Mouse (Mus musculus): ENCODE data around the gene Fam118b.
A peak's percentile ranks its signal among the peaks of the same experiment; 100 is the strongest.

The Fam118b gene

DNA sequence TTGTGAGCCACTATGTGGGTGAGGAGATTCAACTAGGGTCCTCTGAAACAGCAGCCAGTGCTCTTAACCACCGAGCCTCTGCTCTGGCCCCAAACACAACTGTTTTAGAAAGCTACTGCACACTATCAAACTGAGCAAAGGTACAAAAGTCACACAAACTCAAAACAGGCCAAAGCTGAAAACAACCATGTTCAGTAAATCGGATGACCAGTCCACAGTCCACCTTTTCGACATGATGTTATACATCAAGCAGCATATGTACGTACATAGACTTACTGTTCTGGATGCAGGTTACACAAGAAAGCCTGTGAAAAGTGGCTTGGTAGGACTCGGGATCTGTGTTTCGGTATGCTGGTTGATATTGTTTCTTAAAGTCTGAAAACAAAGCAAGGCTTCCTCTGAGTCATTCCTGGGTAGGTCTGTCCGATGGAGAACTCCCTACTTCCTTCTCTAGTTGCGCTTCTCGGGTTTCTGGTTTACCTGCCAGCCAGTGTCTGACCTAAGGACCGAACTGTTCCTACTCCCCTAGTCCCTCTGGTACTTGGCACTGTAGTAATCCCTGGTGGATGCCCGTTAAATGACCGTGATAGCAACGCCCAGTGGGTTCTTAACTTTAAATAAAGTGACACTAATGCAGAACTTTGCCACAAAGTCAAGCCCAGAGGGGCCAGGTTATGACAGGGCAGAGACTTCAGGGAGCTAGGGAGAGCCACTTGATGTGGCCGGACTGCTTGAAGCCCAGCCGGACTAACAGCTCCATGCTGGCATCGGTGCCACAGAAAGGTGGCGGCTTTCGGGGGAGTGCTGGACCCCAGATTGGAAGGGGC, 68.4 kb downstream of the Fam118b start:
- Histone ChIP-seq H3K36me3 (ENCODE audit: insufficient read depth, low read length) (peaks cover 7% of the 10 kb centered on the region), H3K27me3 (ENCODE audit: insufficient read depth, low read length) (peaks cover 24% of the 10 kb centered on the region), H3K4me1 (replicated peaks; ENCODE audit: low read depth, low read length) (peaks cover 15% of the 10 kb centered on the region), H3K4me3 (replicated peaks; ENCODE audit: low read length) (peak overlapping the region; percentile 86), H3K9me3 (ENCODE audit: low read length) (no peaks in the 10 kb centered on the region)
- TF ChIP-seq NANOG (IDR thresholded peaks at IDR 0.05; ENCODE audit: borderline replicate concordance, low read length) = no peak
- no peak for TF ChIP-seq CTCF (conservative IDR thresholded peaks at IDR 0.05; ENCODE audit: low read length)
- no peak for TF ChIP-seq POU5F1 (IDR thresholded peaks at IDR 0.05; ENCODE audit: borderline replicate concordance, low read length)

DNA sequence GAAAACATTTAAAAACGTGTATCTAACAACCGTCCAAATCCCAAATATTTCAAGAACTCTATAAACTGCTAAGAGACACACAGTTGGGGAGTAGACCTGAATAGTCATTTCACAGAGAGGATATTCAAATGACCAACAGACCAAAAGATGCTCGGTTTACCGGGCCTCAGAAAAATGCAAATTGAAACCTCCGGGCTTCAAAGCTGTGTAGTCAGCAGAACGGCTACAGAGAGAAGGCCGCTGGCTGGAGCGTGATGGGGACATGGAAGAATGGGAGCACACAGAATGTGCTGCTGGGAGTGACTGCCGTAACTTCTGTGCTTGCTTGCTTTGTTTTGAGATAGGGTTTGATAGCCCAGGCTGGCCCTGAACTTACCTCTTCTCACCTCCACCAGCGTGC, 69.3 kb downstream of the Fam118b start:
- Histone ChIP-seq H3K36me3 (ENCODE audit: insufficient read depth, low read length) (no peaks in the 10 kb centered on the region; the same call in 1 of the 2 replicates), H3K4me1 (replicated peaks; ENCODE audit: low read depth, low read length) (peaks cover 16% of the 10 kb centered on the region), H3K9me3 (ENCODE audit: low read length) (no peaks in the 10 kb centered on the region), H3K4me3 (replicated peaks; ENCODE audit: low read length) (no peak overlapping the region), H3K27me3 (ENCODE audit: insufficient read depth, low read length) (peaks cover 24% of the 10 kb centered on the region)
- no peak for TF ChIP-seq POU5F1 (IDR thresholded peaks at IDR 0.05; ENCODE audit: borderline replicate concordance, low read length)
- no peak for TF ChIP-seq NANOG (IDR thresholded peaks at IDR 0.05; ENCODE audit: borderline replicate concordance, low read length)
- no peak for TF ChIP-seq CTCF (conservative IDR thresholded peaks at IDR 0.05; ENCODE audit: low read length)

GRCm38 (mm10) chr9:35197625-35198024, 70.0 kb downstream of the Fam118b start:
- TF ChIP-seq CTCF (conservative IDR thresholded peaks at IDR 0.05; ENCODE audit: low read length) = no peak
- no peak for TF ChIP-seq NANOG (IDR thresholded peaks at IDR 0.05; ENCODE audit: borderline replicate concordance, low read length)
- no peak for TF ChIP-seq POU5F1 (IDR thresholded peaks at IDR 0.05; ENCODE audit: borderline replicate concordance, low read length)
- H3K4me1 ChIP-seq (replicated peaks; ENCODE audit: low read depth, low read length) = peaks cover 23% of the 10 kb centered on the region
- no peaks in the 10 kb centered on the region for H3K36me3 ChIP-seq (ENCODE audit: insufficient read depth, low read length)
- no peak overlapping the region for H3K4me3 ChIP-seq (replicated peaks; ENCODE audit: low read length)
- peaks cover 23% of the 10 kb centered on the region for H3K27me3 ChIP-seq (ENCODE audit: insufficient read depth, low read length)
- H3K9me3 ChIP-seq (ENCODE audit: low read length) = no peaks in the 10 kb centered on the region

GRCm38 (mm10) chr9:35194048-35194447, 73.6 kb downstream of the Fam118b start:
- Histone ChIP-seq H3K4me1 (replicated peaks; ENCODE audit: low read depth, low read length) (peaks cover 18% of the 10 kb centered on the region), H3K4me3 (replicated peaks; ENCODE audit: low read length) (no peak overlapping the region), H3K27me3 (ENCODE audit: insufficient read depth, low read length) (peaks cover 8% of the 10 kb centered on the region), H3K9me3 (ENCODE audit: low read length) (no peaks in the 10 kb centered on the region), H3K36me3 (ENCODE audit: insufficient read depth, low read length) (peaks cover 3% of the 10 kb centered on the region; the same call in 1 of the 2 replicates)
- TF ChIP-seq NANOG (IDR thresholded peaks at IDR 0.05; ENCODE audit: borderline replicate concordance, low read length) (no peak), CTCF (conservative IDR thresholded peaks at IDR 0.05; ENCODE audit: low read length) (no peak), POU5F1 (IDR thresholded peaks at IDR 0.05; ENCODE audit: borderline replicate concordance, low read length) (no peak)

GRCm38 (mm10) chr9:35192983-35193542, 74.5 kb downstream of the Fam118b start:
- Histone ChIP-seq H3K36me3 (ENCODE audit: insufficient read depth, low read length) (peaks cover 3% of the 10 kb centered on the region; the same call in 1 of the 2 replicates), H3K4me3 (replicated peaks; ENCODE audit: low read length) (0 out of 2 replicates have a peak overlapping the region, but pooled peaks have one; percentile 10), H3K9me3 (ENCODE audit: low read length) (no peaks in the 10 kb centered on the region), H3K27me3 (ENCODE audit: insufficient read depth, low read length) (peaks cover 5% of the 10 kb centered on the region; the same call in 1 of the 2 replicates), H3K4me1 (replicated peaks; ENCODE audit: low read depth, low read length) (peaks cover 22% of the 10 kb centered on the region)
- TF ChIP-seq POU5F1 (IDR thresholded peaks at IDR 0.05; ENCODE audit: borderline replicate concordance, low read length) (no peak), NANOG (IDR thresholded peaks at IDR 0.05; ENCODE audit: borderline replicate concordance, low read length) (no peak), CTCF (conservative IDR thresholded peaks at IDR 0.05; ENCODE audit: low read length) (no peak)

DNA sequence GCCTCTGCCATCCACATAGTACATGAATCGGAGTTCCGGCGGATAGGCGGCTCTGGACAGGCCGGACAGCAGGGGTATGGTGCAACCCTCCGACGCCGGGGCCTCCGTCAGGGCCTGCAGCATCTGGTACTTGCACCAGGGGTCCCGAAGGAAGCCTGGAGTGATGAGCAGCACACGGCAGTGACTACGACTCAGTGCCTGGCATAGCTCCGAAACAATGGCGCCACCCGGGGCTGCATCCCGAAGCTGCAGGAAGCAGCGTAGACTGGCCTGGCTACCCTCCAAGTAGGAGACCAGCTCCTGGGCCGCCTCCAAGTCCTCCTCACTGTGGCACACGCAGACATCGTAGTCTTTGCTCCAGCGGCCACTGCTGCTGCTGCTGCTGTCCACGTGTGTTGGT, 78.9 kb downstream of the Fam118b start:
- Histone ChIP-seq H3K36me3 (ENCODE audit: insufficient read depth, low read length) (peaks cover 3% of the 10 kb centered on the region; the same call in 1 of the 2 replicates), H3K27me3 (ENCODE audit: insufficient read depth, low read length) (peaks cover 5% of the 10 kb centered on the region; the same call in 1 of the 2 replicates), H3K4me3 (replicated peaks; ENCODE audit: low read length) (peak overlapping the region; percentile 60), H3K4me1 (replicated peaks; ENCODE audit: low read depth, low read length) (peaks cover 24% of the 10 kb centered on the region), H3K9me3 (ENCODE audit: low read length) (no peaks in the 10 kb centered on the region)
- TF ChIP-seq NANOG (IDR thresholded peaks at IDR 0.05; ENCODE audit: borderline replicate concordance, low read length) (no peak), CTCF (conservative IDR thresholded peaks at IDR 0.05; ENCODE audit: low read length) (no peak), POU5F1 (IDR thresholded peaks at IDR 0.05; ENCODE audit: borderline replicate concordance, low read length) (no peak)

GRCm38 (mm10) chr9:35187351-35187903, 80.2 kb downstream of the Fam118b start:
- Histone ChIP-seq H3K36me3 (ENCODE audit: insufficient read depth, low read length) (peaks cover 3% of the 10 kb centered on the region; the same call in 1 of the 2 replicates), H3K27me3 (ENCODE audit: insufficient read depth, low read length) (peaks cover 5% of the 10 kb centered on the region; the same call in 1 of the 2 replicates), H3K9me3 (ENCODE audit: low read length) (no peaks in the 10 kb centered on the region), H3K4me3 (replicated peaks; ENCODE audit: low read length) (no peak overlapping the region), H3K4me1 (replicated peaks; ENCODE audit: low read depth, low read length) (peaks cover 17% of the 10 kb centered on the region)
- no peak for TF ChIP-seq CTCF (conservative IDR thresholded peaks at IDR 0.05; ENCODE audit: low read length)

DNA sequence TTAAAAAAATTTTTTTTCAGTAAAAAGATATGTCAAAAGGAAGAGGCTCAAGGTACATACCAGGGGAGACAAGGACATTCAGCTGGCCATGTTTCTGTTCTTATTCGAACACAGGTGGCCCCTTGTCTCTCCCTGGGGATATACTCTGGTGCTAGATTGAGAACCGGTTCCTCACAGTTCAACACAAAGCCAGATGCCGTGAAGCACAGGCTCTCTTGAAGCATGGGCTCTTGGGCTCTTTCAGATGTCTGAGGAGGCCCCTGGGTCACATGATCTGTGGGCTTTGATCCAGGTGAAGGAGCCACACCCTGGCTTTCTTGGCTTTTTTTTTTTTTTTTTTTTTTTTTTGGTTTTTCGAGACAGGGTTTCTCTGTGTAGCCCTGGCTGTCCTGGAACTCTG, 81.2 kb downstream of the Fam118b start:
- H3K4me3 ChIP-seq (replicated peaks; ENCODE audit: low read length) = no peak overlapping the region
- H3K4me1 ChIP-seq (replicated peaks; ENCODE audit: low read depth, low read length) = peaks cover 17% of the 10 kb centered on the region
- TF ChIP-seq POU5F1 (IDR thresholded peaks at IDR 0.05; ENCODE audit: borderline replicate concordance, low read length) (no peak), CTCF (conservative IDR thresholded peaks at IDR 0.05; ENCODE audit: low read length) (no peak), NANOG (IDR thresholded peaks at IDR 0.05; ENCODE audit: borderline replicate concordance, low read length) (no peak)
- H3K9me3 ChIP-seq (ENCODE audit: low read length) = no peaks in the 10 kb centered on the region
- H3K27me3 ChIP-seq (ENCODE audit: insufficient read depth, low read length) = peaks cover 5% of the 10 kb centered on the region; the same call in 1 of the 2 replicates
- peaks cover 3% of the 10 kb centered on the region; the same call in 1 of the 2 replicates for H3K36me3 ChIP-seq (ENCODE audit: insufficient read depth, low read length)
